Mouse (Mus musculus) liver, embryonic 11.5 days (tissue): ENCODE results near the gene Sult2a6. TPM values are rescaled to one million over a fixed set of nuclear protein-coding genes. Genes with fewer than 3 reads are reported as not detected.

ENCODE experiments used
- ATAC-seq: fragments of 200-750 bp; cut with Nextera tagmentation; replicated peaks from 2 replicates; pipeline ENCODE4 v1.8.0; 2017; ENCODE audit warnings: moderate number of reproducible peaks, mild to moderate bottlenecking, moderate TSS enrichment, moderate library complexity; ENCODE audit not compliant: low FRiP score
- DNase-seq: peaks from one replicate; pipeline ENCODE4 v3.0.0-alpha.2; 2017; ENCODE audit warnings: low spot score
- H3K27ac ChIP-seq: fragments of 300-500 bp; sonication (generic); 2 replicates; pipeline ENCODE4 v1.5.1; 2014; ENCODE audit warnings: mild to moderate bottlenecking, low read depth, low read length, control low read depth
- H3K27me3 ChIP-seq: fragments of 300-500 bp; sonication (generic); replicated peaks from 2 replicates; pipeline ENCODE4 v1.6.1; 2014; ENCODE audit warnings: low read length, mixed read lengths; ENCODE audit not compliant: control insufficient read depth, insufficient read depth
- H3K36me3 ChIP-seq: fragments of 300-500 bp; sonication (generic); 2 replicates; pipeline ENCODE4 v1.6.1; 2014; ENCODE audit warnings: mild to moderate bottlenecking, low read length, moderate library complexity, mixed read lengths; ENCODE audit not compliant: control insufficient read depth, insufficient read depth
- H3K4me1 ChIP-seq: fragments of 300-500 bp; sonication (generic); replicated peaks from 2 replicates; pipeline ENCODE4 v1.6.1; 2014; ENCODE audit warnings: low read length, mixed read lengths; ENCODE audit not compliant: control insufficient read depth, insufficient read depth
- H3K4me2 ChIP-seq: fragments of 300-500 bp; sonication (generic); 2 replicates; pipeline ENCODE4 v1.6.1; 2014; ENCODE audit warnings: mild to moderate bottlenecking, control low read depth, moderate library complexity
- H3K4me3 ChIP-seq: fragments of 300-500 bp; sonication (generic); 2 replicates; pipeline ENCODE4 v1.5.1; 2014; ENCODE audit warnings: low read depth, low read length, control low read depth
- H3K9ac ChIP-seq: fragments of 300-500 bp; sonication (generic); 2 replicates; pipeline ENCODE4 v1.6.1; 2014; ENCODE audit warnings: low read depth, low read length, control low read depth
- H3K9me3 ChIP-seq: fragments of 300-500 bp; sonication (generic); 2 replicates; pipeline ENCODE4 v1.6.1; 2016; ENCODE audit warnings: low read length, inconsistent platforms, mixed read lengths; ENCODE audit not compliant: control insufficient read depth
- WGBS: fragments of 180-500 bp; shearing (Covaris S2); extraction: QIAGEN DNeasy Blood & Tissue Kit; methylation state at CpG from one replicate; pipeline ENCODE4 v1.1.7; 2014; 5-methylcytosine and 5-hydroxymethylcytosine counted together
- polyA plus RNA-seq: library from polyadenylated mRNA; unstranded; fragments of >200 nt; fragmentation: Nextera tagmentation; extraction: Ambion mirVana; gene quantifications from 2 replicates; pipeline ENCODE4 v1.2.1, GENCODE M21; 2014

Sult2a6 gene
- polyA plus RNA-seq: not detected in 2 replicates

DNA sequence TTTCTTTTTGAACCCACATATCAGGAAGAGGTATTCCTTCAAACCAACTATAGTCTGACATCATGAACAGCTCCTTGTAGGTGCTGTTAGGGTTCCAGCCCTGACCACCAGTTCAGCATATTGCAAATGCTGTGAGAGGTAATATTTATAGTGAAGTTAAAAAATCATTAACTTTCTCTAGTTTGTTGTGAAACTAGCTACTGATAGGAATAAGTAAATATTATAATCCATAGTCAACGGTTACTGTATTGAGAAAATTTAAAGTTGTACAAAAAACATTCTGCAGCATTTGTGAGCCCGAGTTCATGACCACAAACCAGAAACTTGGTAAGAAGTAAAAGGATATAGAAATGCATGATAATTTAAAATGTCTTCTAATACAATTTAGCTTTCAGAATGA is at the start of gene Sult2a6:
Gene Sult2a6 (minus strand): TSS at position 101 of the 400 bp plus-strand sequence.
- DNase-seq: no peak
- Histone ChIP-seq H3K4me3 (no peak within 1 kb of the TSS), H3K4me2 (no peak within 1 kb of the TSS), H3K27me3 (no peaks in the 10 kb centered on the region), H3K9ac (no peak within 1 kb of the TSS), H3K36me3 (no peaks in the 10 kb centered on the region), H3K27ac (no peak within 1 kb of the TSS), H3K9me3 (no peaks in the 10 kb centered on the region), H3K4me1 (no peaks in the 10 kb centered on the region)
- ATAC-seq: no peak
- WGBS: 62% methylated on average over 2 of the region's 2 CpGs

DNA sequence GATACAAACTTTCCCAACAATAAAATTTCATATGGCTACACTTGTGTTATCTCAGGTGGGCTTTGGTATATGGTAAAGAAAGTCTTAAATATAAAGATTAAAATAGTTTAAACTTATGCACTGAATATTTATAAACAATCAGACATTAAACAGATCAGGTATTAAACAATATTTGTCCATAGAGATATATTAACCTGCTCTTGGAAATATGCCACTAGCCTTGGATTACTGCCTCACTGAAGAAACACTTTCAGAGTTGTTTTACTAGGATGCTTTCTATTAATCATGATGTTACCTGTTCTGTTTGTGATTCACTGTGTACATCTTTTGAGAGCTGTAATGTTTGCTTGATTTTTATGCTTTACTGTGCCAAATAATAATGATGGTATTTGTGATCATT is 39.4 kb downstream of the Sult2a6 start:
- no peak for ATAC-seq
- Histone ChIP-seq H3K27me3 (no peaks in the 10 kb centered on the region), H3K9ac (no peak overlapping the region), H3K4me2 (no peak overlapping the region), H3K9me3 (no peaks in the 10 kb centered on the region), H3K4me1 (no peaks in the 10 kb centered on the region), H3K36me3 (no peaks in the 10 kb centered on the region), H3K4me3 (no peak overlapping the region), H3K27ac (no peak overlapping the region)
- no peak for DNase-seq

- no peak for ATAC-seq
Measured at GRCm38 (mm10) chr7:14203417-14203816, 51.3 kb downstream of the Sult2a6 start.

DNA sequence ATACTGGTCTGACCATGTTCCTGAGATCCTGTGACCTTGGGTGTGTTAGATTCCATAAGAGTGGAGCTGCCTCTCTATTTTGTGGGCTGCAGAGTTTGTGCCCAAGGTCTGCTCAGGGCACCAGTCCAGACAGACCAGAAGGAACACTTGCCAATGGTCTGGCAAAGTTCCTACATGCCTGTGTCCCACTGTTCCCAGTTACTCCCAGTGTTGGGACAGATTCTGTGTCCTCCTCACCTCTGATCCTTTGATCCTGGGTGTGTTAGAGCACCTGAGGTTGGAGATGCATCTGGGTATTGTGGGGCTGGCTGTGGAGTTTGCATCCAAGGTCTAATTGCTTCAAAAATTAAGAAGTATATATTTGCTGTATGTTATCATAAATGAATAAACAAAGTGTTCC is 52.2 kb downstream of the Sult2a6 start:
- Histone ChIP-seq H3K9me3 (no peaks in the 10 kb centered on the region), H3K9ac (no peak overlapping the region), H3K27me3 (no peaks in the 10 kb centered on the region), H3K27ac (no peak overlapping the region), H3K4me3 (no peak overlapping the region), H3K36me3 (no peaks in the 10 kb centered on the region), H3K4me2 (no peak overlapping the region), H3K4me1 (no peaks in the 10 kb centered on the region)
- no peak for DNase-seq
- ATAC-seq: no peak

More at GRCm38 (mm10) chr7:14203417-14203816, 51.3 kb downstream of the Sult2a6 start:
- no peak overlapping the region for H3K4me3 ChIP-seq
- no peak for DNase-seq
- 57% methylated on average over 2 of the region's 2 CpGs for WGBS
- H3K27me3 ChIP-seq: no peaks in the 10 kb centered on the region
- H3K9me3 ChIP-seq: no peaks in the 10 kb centered on the region
- H3K36me3 ChIP-seq: no peaks in the 10 kb centered on the region
- no peaks in the 10 kb centered on the region for H3K4me1 ChIP-seq
- H3K9ac ChIP-seq: no peak overlapping the region
- H3K4me2 ChIP-seq: no peak overlapping the region
- H3K27ac ChIP-seq: no peak overlapping the region

Other genes starting within 250 kb of the Sult2a6 start
- not detected in 2 replicates for gene Sult2a3, start 131.8 kb downstream of the Sult2a6 start, polyA plus RNA-seq
- not detected in 2 replicates for gene Obox8, start 78.7 kb upstream of the Sult2a6 start, polyA plus RNA-seq
- 1.9 and 3.3 TPM in 2 replicates for gene Sult2a8, start 191.9 kb upstream of the Sult2a6 start, polyA plus RNA-seq
- gene Sult2a7, start 239.4 kb upstream of the Sult2a6 start, polyA plus RNA-seq: not detected in 2 replicates